ENCODE assay signal across 11 mouse cellular contexts in the genomic region with DNA sequence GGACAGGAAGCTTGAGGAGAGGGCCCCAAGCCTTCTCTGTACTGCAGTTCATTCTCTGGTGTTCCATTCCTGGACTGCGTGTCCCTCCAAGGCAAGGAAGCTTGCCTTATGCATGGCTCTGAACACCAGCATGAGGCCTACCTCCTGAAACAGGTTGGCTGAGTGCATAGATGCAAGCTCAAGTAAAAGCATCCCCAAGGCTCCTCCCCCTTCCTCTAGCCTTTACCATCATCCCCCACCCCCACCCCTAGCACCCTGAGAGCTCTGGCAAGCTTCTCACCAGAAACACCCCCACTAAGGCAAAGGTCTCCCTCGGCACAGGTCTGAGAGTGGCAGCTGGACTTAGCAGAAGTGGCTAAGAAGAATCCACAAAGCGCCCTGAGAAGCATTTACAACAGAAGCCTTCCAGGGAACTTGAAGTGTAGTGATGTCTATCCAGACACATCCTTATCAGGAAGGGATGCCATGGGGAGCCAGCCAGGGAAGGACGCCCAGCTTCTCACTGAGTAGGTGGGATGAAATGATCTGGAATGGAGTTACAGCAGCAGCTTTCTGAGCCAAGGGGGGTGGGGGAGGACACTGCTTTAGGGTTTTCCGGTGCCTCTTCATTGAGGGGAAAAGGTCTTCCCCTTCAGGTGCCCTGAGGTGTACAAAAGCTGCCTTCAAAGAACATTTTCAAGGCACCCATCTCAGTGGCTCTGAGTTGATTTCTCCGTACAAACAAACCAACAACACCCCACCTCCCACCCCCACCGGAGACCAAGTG.
DNase-seq lines count a peak whose midpoint lies in the region; ATAC-seq and TF ChIP-seq lines count a peak whose summit lies in the region.
"Had no signal": no experiment of that assay in that cellular context is flagged by ENCODE, and none has a peak within 500 bp of the region (broad histone marks: within the 10 kb centered on the region; RNA-seq: fewer than 3 reads in every experiment).

No protein-coding gene starts in this region.

- no peak overlapping the region for H3K4me3 ChIP-seq in kidney, embryonic 16.5 days (ENCODE audit: low read length)
- H3K4me3 ChIP-seq in E14TG2a.4 (replicated peaks; ENCODE audit: low read length) = peak overlapping the region; percentile 10; the same call in 1 of the 2 replicates
- no peak overlapping the region for H3K4me3 ChIP-seq in forebrain, embryonic 11.5 days (ENCODE audit: low read depth, low read length)
- no peak overlapping the region for H3K4me3 ChIP-seq in midbrain, embryonic 14.5 days (replicated peaks; ENCODE audit: low read depth, low read length)

- H3K27ac ChIP-seq in kidney, embryonic 16.5 days (ENCODE audit: low read length) = no peak overlapping the region
- no peak overlapping the region for H3K27ac ChIP-seq in forebrain, embryonic 11.5 days (ENCODE audit: low read depth, low read length)
- H3K27ac ChIP-seq in midbrain, embryonic 14.5 days (replicated peaks; ENCODE audit: low read depth, low read length) = peak overlapping the region; percentile 58
- H3K27ac ChIP-seq: macrophage had no signal

- 60% methylated on average over 7 of the region's 7 CpGs for WGBS in kidney, embryonic 16.5 days
- 69% methylated on average over 7 of the region's 7 CpGs for WGBS in forebrain, embryonic 11.5 days
- 58% methylated on average over 7 of the region's 7 CpGs for WGBS in midbrain, embryonic 14.5 days

- 0 out of 2 replicates have a peak, but pooled peaks have one; percentile 25 for ATAC-seq in kidney, embryonic 16.5 days (ENCODE audit: low FRiP score, low TSS enrichment)
- no peak for ATAC-seq in forebrain, embryonic 11.5 days (replicated peaks; ENCODE audit: low FRiP score)
- no peak for ATAC-seq in midbrain, embryonic 14.5 days (ENCODE audit: low FRiP score, low TSS enrichment)

- H3K4me1 ChIP-seq in kidney, embryonic 16.5 days (ENCODE audit: insufficient read depth, low read length) = peaks cover 58% of the 10 kb centered on the region
- peaks cover 92% of the 10 kb centered on the region for H3K4me1 ChIP-seq in E14TG2a.4 (replicated peaks; ENCODE audit: low read depth, low read length)
- peaks cover 30% of the 10 kb centered on the region for H3K4me1 ChIP-seq in forebrain, embryonic 11.5 days (replicated peaks; ENCODE audit: control insufficient read depth, insufficient read depth, low read length)
- peaks cover 63% of the 10 kb centered on the region for H3K4me1 ChIP-seq in midbrain, embryonic 14.5 days (ENCODE audit: control insufficient read depth, insufficient read depth, low read length)

- TF ChIP-seq CTCF in E14TG2a.4 (conservative IDR thresholded peaks at IDR 0.05; ENCODE audit: low read length) = no peak

- H3K9me3 ChIP-seq in kidney, embryonic 16.5 days (ENCODE audit: low read length) = no peaks in the 10 kb centered on the region
- H3K9me3 ChIP-seq in E14TG2a.4 (ENCODE audit: low read length) = no peaks in the 10 kb centered on the region
- no peaks in the 10 kb centered on the region for H3K9me3 ChIP-seq in forebrain, embryonic 11.5 days (ENCODE audit: control insufficient read depth, low read length)
- no peaks in the 10 kb centered on the region for H3K9me3 ChIP-seq in midbrain, embryonic 14.5 days (ENCODE audit: control insufficient read depth, low read length)

- H3K4me2 ChIP-seq in kidney, embryonic 16.5 days (replicated peaks; ENCODE audit: low read depth, low read length) = no peak overlapping the region
- no peak overlapping the region for H3K4me2 ChIP-seq in forebrain, embryonic 11.5 days (ENCODE audit: low read depth, low read length, severe bottlenecking)
- H3K4me2 ChIP-seq in midbrain, embryonic 14.5 days (ENCODE audit: low read length) = no peak overlapping the region

- H3K36me3 ChIP-seq in kidney, embryonic 16.5 days (ENCODE audit: insufficient read depth, low read length) = no peaks in the 10 kb centered on the region; the same call in 1 of the 2 replicates
- H3K36me3 ChIP-seq in E14TG2a.4 (ENCODE audit: insufficient read depth, low read length) = peaks cover 25% of the 10 kb centered on the region
- no peaks in the 10 kb centered on the region for H3K36me3 ChIP-seq in forebrain, embryonic 11.5 days (ENCODE audit: control insufficient read depth, insufficient read depth, low read length)
- H3K36me3 ChIP-seq in midbrain, embryonic 14.5 days (ENCODE audit: control insufficient read depth, insufficient read depth, low read length) = no peaks in the 10 kb centered on the region

- DNase-seq in kidney, adult 8-10 months = no peak
- DNase-seq in forebrain, embryonic 11.5 days (ENCODE audit: low spot score) = no peak
- DNase-seq in midbrain, embryonic 14.5 days = no peak
- no peak for DNase-seq in natural killer cell, adult 2 months (ENCODE audit: low spot score in 2 of 2)
- no peak for DNase-seq in ovary, postnatal 36 days (ENCODE audit: low spot score)
- no peak for DNase-seq in testis, postnatal 10 days (ENCODE audit: low spot score)
- DNase-seq: cerebellum, adult 11 months; gastrocnemius, postnatal 25 days had no signal

- H3K9ac ChIP-seq in kidney, embryonic 16.5 days (replicated peaks; ENCODE audit: low read length) = no peak overlapping the region
- H3K9ac ChIP-seq in forebrain, embryonic 11.5 days (ENCODE audit: low read length) = 0 out of 2 replicates have a peak overlapping the region, but pooled peaks have one; percentile 6
- H3K9ac ChIP-seq in midbrain, embryonic 14.5 days (replicated peaks; ENCODE audit: low read length) = no peak overlapping the region

- H3K27me3 ChIP-seq in kidney, embryonic 16.5 days (ENCODE audit: insufficient read depth, low read length) = no peaks in the 10 kb centered on the region
- H3K27me3 ChIP-seq in E14TG2a.4 (ENCODE audit: insufficient read depth, low read length) = no peaks in the 10 kb centered on the region
- no peaks in the 10 kb centered on the region for H3K27me3 ChIP-seq in forebrain, embryonic 11.5 days (ENCODE audit: control insufficient read depth, insufficient read depth, low read length)
- H3K27me3 ChIP-seq in midbrain, embryonic 14.5 days (ENCODE audit: control insufficient read depth, insufficient read depth, low read length) = no peaks in the 10 kb centered on the region
